Mouse (Mus musculus): Measurements from ENCODE around the gene Epha6. TPM values are rescaled to one million over a fixed set of nuclear protein-coding genes. Genes with fewer than 3 reads are reported as not detected.

Epha6 gene
- polyA plus RNA-seq, 1 experiment from 2014 or later, result 0.16 TPM

- Histone ChIP-seq H3K36me3 (ENCODE audit: control insufficient read depth, insufficient read depth) (no peaks in the 10 kb centered on the region), H3K27me3 (replicated peaks; ENCODE audit: control insufficient read depth, insufficient read depth, low read length) (no peaks in the 10 kb centered on the region), H3K4me3 (ENCODE audit: low read depth, low read length) (no peak overlapping the region), H3K4me2 (replicated peaks; ENCODE audit: low read depth) (no peak overlapping the region), H3K4me1 (replicated peaks; ENCODE audit: control insufficient read depth, insufficient read depth, low read length) (no peaks in the 10 kb centered on the region), H3K27ac (ENCODE audit: low read depth, low read length) (no peak overlapping the region), H3K9me3 (ENCODE audit: control insufficient read depth) (no peaks in the 10 kb centered on the region), H3K9ac (ENCODE audit: low read depth, low read length) (no peak overlapping the region)
- 70% methylated on average over 7 of the region's 7 CpGs for WGBS
- no peak for TF ChIP-seq CTCF (IDR thresholded peaks at IDR 0.05; ENCODE audit: low read depth)
- no peak for ATAC-seq
Measured at GRCm38 (mm10) chr16:60468200-60468785, 137.0 kb downstream of the Epha6 start.

GRCm38 (mm10) chr16:60435283-60435682, 170.0 kb downstream of the Epha6 start:
- Histone ChIP-seq H3K9me3 (ENCODE audit: control insufficient read depth) (no peaks in the 10 kb centered on the region), H3K4me1 (replicated peaks; ENCODE audit: control insufficient read depth, insufficient read depth, low read length) (no peaks in the 10 kb centered on the region), H3K4me2 (replicated peaks; ENCODE audit: low read depth) (no peak overlapping the region), H3K27ac (ENCODE audit: low read depth, low read length) (no peak overlapping the region), H3K9ac (ENCODE audit: low read depth, low read length) (no peak overlapping the region), H3K4me3 (ENCODE audit: low read depth, low read length) (no peak overlapping the region), H3K27me3 (replicated peaks; ENCODE audit: control insufficient read depth, insufficient read depth, low read length) (no peaks in the 10 kb centered on the region), H3K36me3 (ENCODE audit: control insufficient read depth, insufficient read depth) (no peaks in the 10 kb centered on the region)
- peak; percentile 38 for TF ChIP-seq CTCF (IDR thresholded peaks at IDR 0.05; ENCODE audit: low read depth)
- 81% methylated on average over 1 of the region's 1 CpGs for WGBS
- ATAC-seq, result no peak

- 80% methylated on average over 1 of the region's 1 CpGs for WGBS
- ATAC-seq, result no peak
- no peak overlapping the region for H3K4me3 ChIP-seq (ENCODE audit: low read depth, low read length)
- no peaks in the 10 kb centered on the region for H3K4me1 ChIP-seq (replicated peaks; ENCODE audit: control insufficient read depth, insufficient read depth, low read length)
- no peak for TF ChIP-seq CTCF (IDR thresholded peaks at IDR 0.05; ENCODE audit: low read depth)
- H3K27ac ChIP-seq (ENCODE audit: low read depth, low read length), result no peak overlapping the region
- no peaks in the 10 kb centered on the region for H3K27me3 ChIP-seq (replicated peaks; ENCODE audit: control insufficient read depth, insufficient read depth, low read length)
- H3K4me2 ChIP-seq (replicated peaks; ENCODE audit: low read depth), result no peak overlapping the region
- H3K36me3 ChIP-seq (ENCODE audit: control insufficient read depth, insufficient read depth), result no peaks in the 10 kb centered on the region
- H3K9ac ChIP-seq (ENCODE audit: low read depth, low read length), result no peak overlapping the region
- H3K9me3 ChIP-seq (ENCODE audit: control insufficient read depth), result no peaks in the 10 kb centered on the region
Measured at GRCm38 (mm10) chr16:60434241-60434640, 171.1 kb downstream of the Epha6 start.

- 67% methylated on average over 3 of the region's 3 CpGs for WGBS
- no peak overlapping the region for H3K27ac ChIP-seq (ENCODE audit: low read depth, low read length)
- H3K27me3 ChIP-seq (replicated peaks; ENCODE audit: control insufficient read depth, insufficient read depth, low read length), result no peaks in the 10 kb centered on the region
- H3K4me2 ChIP-seq (replicated peaks; ENCODE audit: low read depth), result no peak overlapping the region
- no peaks in the 10 kb centered on the region for H3K36me3 ChIP-seq (ENCODE audit: control insufficient read depth, insufficient read depth)
- no peak overlapping the region for H3K9ac ChIP-seq (ENCODE audit: low read depth, low read length)
- H3K9me3 ChIP-seq (ENCODE audit: control insufficient read depth), result no peaks in the 10 kb centered on the region
- no peaks in the 10 kb centered on the region for H3K4me1 ChIP-seq (replicated peaks; ENCODE audit: control insufficient read depth, insufficient read depth, low read length)
- no peak for TF ChIP-seq CTCF (IDR thresholded peaks at IDR 0.05; ENCODE audit: low read depth)
- ATAC-seq, result no peak
- H3K4me3 ChIP-seq (ENCODE audit: low read depth, low read length), result no peak overlapping the region
Measured at GRCm38 (mm10) chr16:60395306-60395705, 210.0 kb downstream of the Epha6 start.

- H3K9ac ChIP-seq (ENCODE audit: low read depth, low read length), result no peak overlapping the region
- no peak for TF ChIP-seq CTCF (IDR thresholded peaks at IDR 0.05; ENCODE audit: low read depth)
Measured at GRCm38 (mm10) chr16:60392961-60393360, 212.4 kb downstream of the Epha6 start.

GRCm38 (mm10) chr16:60375147-60375546, 230.2 kb downstream of the Epha6 start:
- H3K27me3 ChIP-seq (replicated peaks; ENCODE audit: control insufficient read depth, insufficient read depth, low read length), result no peaks in the 10 kb centered on the region
- no peak for ATAC-seq
- H3K27ac ChIP-seq (ENCODE audit: low read depth, low read length), result no peak overlapping the region
- H3K9me3 ChIP-seq (ENCODE audit: control insufficient read depth), result no peaks in the 10 kb centered on the region
- H3K4me2 ChIP-seq (replicated peaks; ENCODE audit: low read depth), result no peak overlapping the region
- no peak overlapping the region for H3K9ac ChIP-seq (ENCODE audit: low read depth, low read length)
- no peaks in the 10 kb centered on the region for H3K36me3 ChIP-seq (ENCODE audit: control insufficient read depth, insufficient read depth)
- no peak overlapping the region for H3K4me3 ChIP-seq (ENCODE audit: low read depth, low read length)
- TF ChIP-seq CTCF (IDR thresholded peaks at IDR 0.05; ENCODE audit: low read depth), result no peak
- no peaks in the 10 kb centered on the region for H3K4me1 ChIP-seq (replicated peaks; ENCODE audit: control insufficient read depth, insufficient read depth, low read length)

More at GRCm38 (mm10) chr16:60392961-60393360, 212.4 kb downstream of the Epha6 start:
- no peak for ATAC-seq
- Histone ChIP-seq H3K4me1 (replicated peaks; ENCODE audit: control insufficient read depth, insufficient read depth, low read length) (no peaks in the 10 kb centered on the region), H3K36me3 (ENCODE audit: control insufficient read depth, insufficient read depth) (no peaks in the 10 kb centered on the region), H3K27me3 (replicated peaks; ENCODE audit: control insufficient read depth, insufficient read depth, low read length) (no peaks in the 10 kb centered on the region), H3K27ac (ENCODE audit: low read depth, low read length) (no peak overlapping the region), H3K4me3 (ENCODE audit: low read depth, low read length) (no peak overlapping the region), H3K9me3 (ENCODE audit: control insufficient read depth) (no peaks in the 10 kb centered on the region), H3K4me2 (replicated peaks; ENCODE audit: low read depth) (no peak overlapping the region)

GRCm38 (mm10) chr16:60283963-60284362, 321.4 kb downstream of the Epha6 start:
- Histone ChIP-seq H3K9me3 (ENCODE audit: control insufficient read depth) (no peaks in the 10 kb centered on the region), H3K4me3 (ENCODE audit: low read depth, low read length) (no peak overlapping the region), H3K4me2 (replicated peaks; ENCODE audit: low read depth) (no peak overlapping the region), H3K27me3 (replicated peaks; ENCODE audit: control insufficient read depth, insufficient read depth, low read length) (no peaks in the 10 kb centered on the region), H3K9ac (ENCODE audit: low read depth, low read length) (no peak overlapping the region), H3K27ac (ENCODE audit: low read depth, low read length) (no peak overlapping the region), H3K36me3 (ENCODE audit: control insufficient read depth, insufficient read depth) (no peaks in the 10 kb centered on the region), H3K4me1 (replicated peaks; ENCODE audit: control insufficient read depth, insufficient read depth, low read length) (no peaks in the 10 kb centered on the region)
- TF ChIP-seq CTCF (IDR thresholded peaks at IDR 0.05; ENCODE audit: low read depth), result no peak
- 75% methylated on average over 1 of the region's 1 CpGs for WGBS
- no peak for ATAC-seq

Data from intestine, postnatal 0 days (tissue).